Mouse (Mus musculus) lung, adult 2 months (tissue): ENCODE measurements around the gene Tmem141.

Experiments
- CTCF ChIP-seq: fragments of 200-500 bp; IDR thresholded peaks from 2 replicates; pipeline ENCODE4 v1.5.1; 2011; ENCODE audit warnings: mild to moderate bottlenecking, low read length, control low read depth; ENCODE audit not compliant: insufficient read depth
- POLR2A ChIP-seq: fragments of 200-500 bp; IDR thresholded peaks from 2 replicates; pipeline ENCODE4 v1.6.1; 2011; ENCODE audit warnings: low read depth, mild to moderate bottlenecking, control low read depth, low read length, borderline replicate concordance; ENCODE audit errors: extremely low read depth

- TF ChIP-seq POLR2A, result no peak
- no peak for TF ChIP-seq CTCF
These were observed 34.9 kb upstream of the Tmem141 start for GRCm38 (mm10) chr2:25656691-25657090.
